Comparison of ENCODE assay signal across 8 mouse cellular contexts in genomic region chr1:171411492-171411941, GRCm38 (mm10). TPM values are rescaled to one million over a fixed set of nuclear protein-coding genes. Genes with fewer than 3 reads are reported as not detected.
DNase-seq lines count a peak whose midpoint lies in the region; ATAC-seq and TF ChIP-seq lines count a peak whose summit lies in the region.

No protein-coding gene starts in this region.

- H3K79me2 ChIP-seq in macrophage (ENCODE audit: inconsistent target): peaks cover 49% of the 10 kb centered on the region

- no peaks in the 10 kb centered on the region for H3K9me3 ChIP-seq in heart, embryonic 12.5 days (replicated peaks)
- no peaks in the 10 kb centered on the region for H3K9me3 ChIP-seq in ES-Bruce4 (replicated peaks; ENCODE audit: control insufficient read depth, insufficient read depth, low read length, poor library complexity, severe bottlenecking)
- H3K9me3 ChIP-seq in forebrain, embryonic 16.5 days (ENCODE audit: control insufficient read depth, low read length): no peaks in the 10 kb centered on the region

- ATAC-seq in heart, embryonic 12.5 days (ENCODE audit: insufficient number of reproducible peaks, low FRiP score): peak; percentile 67
- ATAC-seq in forebrain, embryonic 16.5 days: peak; percentile 79

- TF ChIP-seq POLR2A in ES-Bruce4 (IDR thresholded peaks at IDR 0.05; ENCODE audit: insufficient read depth, low read length): no peak

- TF ChIP-seq EP300 in ES-Bruce4 (IDR thresholded peaks at IDR 0.05; ENCODE audit: insufficient read depth, low read depth, low read length): no peak

- peak overlapping the region; percentile 85 for H3K27ac ChIP-seq in heart, embryonic 12.5 days (ENCODE audit: poor library complexity, severe bottlenecking)
- H3K27ac ChIP-seq in ES-Bruce4 (ENCODE audit: insufficient read depth, low read length) (peak overlapping the region; percentile 45; the same call in 1 of the 2 replicates), macrophage (peak overlapping the region; percentile 86)
- peak overlapping the region; percentile 97 for H3K27ac ChIP-seq in forebrain, embryonic 16.5 days (ENCODE audit: low read length)

- peaks cover 18% of the 10 kb centered on the region; the same call in 1 of the 2 replicates for H3K27me3 ChIP-seq in heart, embryonic 12.5 days (replicated peaks)
- H3K27me3 ChIP-seq in ES-Bruce4 (ENCODE audit: control insufficient read depth, insufficient read depth, low read length, poor library complexity, severe bottlenecking): no peaks in the 10 kb centered on the region
- H3K27me3 ChIP-seq in forebrain, embryonic 16.5 days (replicated peaks; ENCODE audit: control insufficient read depth, insufficient read depth, low read length): peaks cover 5% of the 10 kb centered on the region

- peaks cover 16% of the 10 kb centered on the region for H3K36me3 ChIP-seq in heart, embryonic 12.5 days
- H3K36me3 ChIP-seq in ES-Bruce4 (ENCODE audit: control insufficient read depth, insufficient read depth, low read length, poor library complexity, severe bottlenecking): peaks cover 12% of the 10 kb centered on the region
- peaks cover 10% of the 10 kb centered on the region for H3K36me3 ChIP-seq in forebrain, embryonic 16.5 days (ENCODE audit: control insufficient read depth, insufficient read depth)
- H3K36me3 ChIP-seq in macrophage (ENCODE audit: inconsistent target): peaks cover 46% of the 10 kb centered on the region

- H3K4me1 ChIP-seq in heart, embryonic 12.5 days (replicated peaks): peaks cover 17% of the 10 kb centered on the region
- H3K4me1 ChIP-seq in ES-Bruce4 (ENCODE audit: control insufficient read depth, insufficient read depth, low read length): peaks cover 8% of the 10 kb centered on the region
- peaks cover 21% of the 10 kb centered on the region for H3K4me1 ChIP-seq in forebrain, embryonic 16.5 days (replicated peaks; ENCODE audit: control insufficient read depth, insufficient read depth, low read length)

- peak overlapping the region; percentile 95 for H3K9ac ChIP-seq in heart, embryonic 12.5 days
- H3K9ac ChIP-seq in ES-Bruce4 (ENCODE audit: low read depth, poor library complexity, severe bottlenecking): peak overlapping the region; percentile 93
- peak overlapping the region; percentile 98 for H3K9ac ChIP-seq in forebrain, embryonic 16.5 days (replicated peaks; ENCODE audit: low read depth, low read length)

- H3K4me2 ChIP-seq in heart, embryonic 12.5 days: peak overlapping the region; percentile 77
- H3K4me2 ChIP-seq in forebrain, embryonic 16.5 days (ENCODE audit: low read length): peak overlapping the region; percentile 66

- intact Hi-C loops in heart, postnatal 10 days (cut with DNase I): loop anchor here (2.0 to 5.0 kb wide), 2 partner anchors 51 to 66 kb away; partner anchors contain the start of gene Klhdc9

- 0% methylated on average over 38 of the region's 39 CpGs for WGBS in heart, embryonic 12.5 days
- WGBS in forebrain, embryonic 16.5 days: under 1% methylated on average over 38 of the region's 39 CpGs
- 0% methylated on average over 35 of the region's 39 CpGs for WGBS in macrophage (ENCODE audit: missing documents)

- peak overlapping the region; percentile 83 for H3K4me3 ChIP-seq in heart, embryonic 12.5 days
- H3K4me3 ChIP-seq in ES-Bruce4 (ENCODE audit: low read depth, low read length): peak overlapping the region; percentile 70
- peak overlapping the region; percentile 60 for H3K4me3 ChIP-seq in forebrain, embryonic 16.5 days (replicated peaks; ENCODE audit: low read length)
- peak overlapping the region; percentile 94 for H3K4me3 ChIP-seq in macrophage (ENCODE audit: inconsistent target)

- no peak for TF ChIP-seq CTCF in ES-Bruce4 (IDR thresholded peaks at IDR 0.05; ENCODE audit: low read depth, low read length)

- DNase-seq in heart, postnatal 10 days: no peak
- DNase-seq in adrenal gland, adult 8-10 months: no peak
- DNase-seq in B cell, adult 2 months: no peak
- DNase-seq in urinary bladder, postnatal 25 days (ENCODE audit: low spot score): no peak

RNA-seq across cellular contexts. Expression of gene Usf1, which starts 0.4 kb away (rescaled TPM):
- 62.7 and 65.1 TPM in 2 replicates for polyA plus RNA-seq in heart, embryonic 12.5 days (2016; fragmentation: Nextera tagmentation; extraction: Ambion mirVana)
- total RNA-seq in heart, postnatal 10 days (2021): 10 to 100 TPM; 50.4 to 51.3 TPM
- polyA plus RNA-seq in ES-Bruce4 (2011; ENCODE audit: insufficient read depth, insufficient read length, low read depth, missing spikeins): 57.7 and 79.4 TPM in 2 replicates
- 207 and 226 TPM in 2 replicates for polyA plus RNA-seq in forebrain, embryonic 16.5 days (2015; fragmentation: Nextera tagmentation; extraction: Ambion mirVana)
- total RNA-seq in macrophage (2018; cell fraction: chromatin; rRNA removed): 100 to 1,000 TPM in 13 of 26 experiments, 10 to 100 TPM in 13; 15.3 to 166 (median 89.3) TPM
- 100 to 1,000 TPM in 3 of 26 experiments, 10 to 100 TPM in 23; 23.4 to 110 (median 71.3) TPM for total RNA-seq in macrophage (2018; cell fraction: cytosol; rRNA removed)
- total RNA-seq in macrophage (2018; cell fraction: nucleus; rRNA removed): 100 to 1,000 TPM in 4 of 26 experiments, 10 to 100 TPM in 22; 19.4 to 125 (median 66.8) TPM
- 32.8 to 94.5 TPM (median 36.5 TPM) in 3 replicates for polyA plus RNA-seq in macrophage (2018)
- 10 to 100 TPM; 61.4 to 94.4 (median 75.4) TPM for total RNA-seq in adrenal gland, adult 8-10 months (2022)

RNA-seq across cellular contexts. Expression of gene Tstd1, which starts 7.2 kb away (rescaled TPM):
- polyA plus RNA-seq in heart, embryonic 12.5 days (2016; fragmentation: Nextera tagmentation; extraction: Ambion mirVana): 1.9 and 3.6 TPM in 2 replicates
- total RNA-seq in heart, postnatal 10 days (2021): 1 to 10 TPM; 1.6 TPM
- polyA plus RNA-seq in ES-Bruce4 (2011; ENCODE audit: insufficient read depth, insufficient read length, low read depth, missing spikeins): 9.9 TPM in 2 replicates
- 10.1 and 11.4 TPM in 2 replicates for polyA plus RNA-seq in forebrain, embryonic 16.5 days (2015; fragmentation: Nextera tagmentation; extraction: Ambion mirVana)
- 10 to 100 TPM in 4 of 26 experiments, 1 to 10 TPM in 18, not detected in 4; 1.3 to 12.9 (median 6.6) TPM for total RNA-seq in macrophage (2018; cell fraction: chromatin; rRNA removed)
- total RNA-seq in macrophage (2018; cell fraction: cytosol; rRNA removed): 1 to 10 TPM in 3 of 26 experiments, under 1 TPM in 9, not detected in 14; 0.19 to 1.5 (median 0.51) TPM
- total RNA-seq in macrophage (2018; cell fraction: nucleus; rRNA removed): 10 to 100 TPM in 2 of 26 experiments, 1 to 10 TPM in 20, not detected in 4; 1.3 to 13.5 (median 4.4) TPM
- 1.3 TPM in 1 of 3 replicates, not detected in the others for polyA plus RNA-seq in macrophage (2018)
- total RNA-seq in adrenal gland, adult 8-10 months (2022): 1 to 10 TPM; 1.7 to 8.1 (median 5.3) TPM

RNA-seq across cellular contexts. Expression of gene Arhgap30, which starts 22.8 kb away (rescaled TPM):
- 0.30 and 0.68 TPM in 2 replicates for polyA plus RNA-seq in heart, embryonic 12.5 days (2016; fragmentation: Nextera tagmentation; extraction: Ambion mirVana)
- 1 to 10 TPM; 2.1 to 2.5 TPM for total RNA-seq in heart, postnatal 10 days (2021)
- 0.78 and 1.1 TPM in 2 replicates for polyA plus RNA-seq in ES-Bruce4 (2011; ENCODE audit: insufficient read depth, insufficient read length, low read depth, missing spikeins)
- 0.48 and 0.81 TPM in 2 replicates for polyA plus RNA-seq in forebrain, embryonic 16.5 days (2015; fragmentation: Nextera tagmentation; extraction: Ambion mirVana)
- total RNA-seq in macrophage (2018; cell fraction: chromatin; rRNA removed): 100 to 1,000 TPM; 134 to 533 (median 366) TPM
- 100 to 1,000 TPM in 23 of 26 experiments, 10 to 100 TPM in 3; 87.2 to 172 (median 137) TPM for total RNA-seq in macrophage (2018; cell fraction: cytosol; rRNA removed)
- 100 to 1,000 TPM; 143 to 504 (median 375) TPM for total RNA-seq in macrophage (2018; cell fraction: nucleus; rRNA removed)
- polyA plus RNA-seq in macrophage (2018): 119 to 178 TPM (median 125 TPM) in 3 replicates
- total RNA-seq in adrenal gland, adult 8-10 months (2022): 1 to 10 TPM; 3.4 to 7.5 (median 5.5) TPM

RNA-seq across cellular contexts. Expression of gene F11r, which starts 25.8 kb away (rescaled TPM):
- 70.7 and 71.0 TPM in 2 replicates for polyA plus RNA-seq in heart, embryonic 12.5 days (2016; fragmentation: Nextera tagmentation; extraction: Ambion mirVana)
- 10 to 100 TPM; 59.4 to 65.1 TPM for total RNA-seq in heart, postnatal 10 days (2021)
- polyA plus RNA-seq in ES-Bruce4 (2011; ENCODE audit: insufficient read depth, insufficient read length, low read depth, missing spikeins): 123 and 146 TPM in 2 replicates
- 7.8 and 10.2 TPM in 2 replicates for polyA plus RNA-seq in forebrain, embryonic 16.5 days (2015; fragmentation: Nextera tagmentation; extraction: Ambion mirVana)
- total RNA-seq in macrophage (2018; cell fraction: chromatin; rRNA removed): 1 to 10 TPM in 9 of 26 experiments, under 1 TPM in 6, not detected in 11; 0.33 to 3.6 (median 1.2) TPM
- 1 to 10 TPM in 8 of 26 experiments, under 1 TPM in 18; 0.31 to 1.9 (median 0.71) TPM for total RNA-seq in macrophage (2018; cell fraction: cytosol; rRNA removed)
- 1 to 10 TPM in 16 of 26 experiments, under 1 TPM in 9, not detected in 1; 0.28 to 7.1 (median 1.4) TPM for total RNA-seq in macrophage (2018; cell fraction: nucleus; rRNA removed)
- polyA plus RNA-seq in macrophage (2018): 0.39 to 1.7 TPM (median 0.56 TPM) in 3 replicates
- total RNA-seq in adrenal gland, adult 8-10 months (2022): 10 to 100 TPM; 26.4 to 53.3 (median 39.5) TPM

RNA-seq across cellular contexts. Expression of gene Nectin4, which starts 41.6 kb away (rescaled TPM):
- 0.17 and 0.52 TPM in 2 replicates for polyA plus RNA-seq in heart, embryonic 12.5 days (2016; fragmentation: Nextera tagmentation; extraction: Ambion mirVana)
- total RNA-seq in heart, postnatal 10 days (2021): under 1 TPM in 1 of 2 experiments, not detected in 1; 0.22 TPM
- 4.3 and 4.6 TPM in 2 replicates for polyA plus RNA-seq in ES-Bruce4 (2011; ENCODE audit: insufficient read depth, insufficient read length, low read depth, missing spikeins)
- 0.67 and 1.1 TPM in 2 replicates for polyA plus RNA-seq in forebrain, embryonic 16.5 days (2015; fragmentation: Nextera tagmentation; extraction: Ambion mirVana)
- total RNA-seq in macrophage (2018; cell fraction: chromatin; rRNA removed): 10 to 100 TPM in 20 of 26 experiments, 1 to 10 TPM in 6; 3.4 to 39.1 (median 20.3) TPM
- 10 to 100 TPM; 13.0 to 64.3 (median 29.2) TPM for total RNA-seq in macrophage (2018; cell fraction: cytosol; rRNA removed)
- total RNA-seq in macrophage (2018; cell fraction: nucleus; rRNA removed): 100 to 1,000 TPM in 4 of 26 experiments, 10 to 100 TPM in 22; 23.6 to 124 (median 49.3) TPM
- 14.3 to 25.8 TPM (median 18.7 TPM) in 3 replicates for polyA plus RNA-seq in macrophage (2018)
- total RNA-seq in adrenal gland, adult 8-10 months (2022): under 1 TPM; 0.10 to 0.54 (median 0.31) TPM

Comparison
In these comparisons a context has a peak if more than half of its experiments do, and no peak if none do; other contexts are left out.
1. H3K27ac ChIP-seq: peak in every context shown above with its lines; median percentile 97 in forebrain, embryonic 16.5 days; 86 in macrophage; 85 in heart, embryonic 12.5 days; 45 in ES-Bruce4.
2. RNA of gene Arhgap30, which starts 22.8 kb away (polyA plus RNA-seq): 119 to 178 TPM in macrophage; 0.78 to 1.1 TPM in ES-Bruce4, 0.30 to 0.68 TPM in heart, embryonic 12.5 days and 0.48 to 0.81 TPM in forebrain, embryonic 16.5 days; every median in the first group is over 10 times any median in the second.
3. Peak in every context shown above with its lines, with median percentiles within 50 percentile points of each other: H3K4me3 ChIP-seq and H3K9ac ChIP-seq.